Mouse (Mus musculus): Measurements from ENCODE around the gene 4933428M09Rik. TPM values are rescaled to one million over a fixed set of nuclear protein-coding genes. Genes with fewer than 3 reads are reported as not detected.

Gene 4933428M09Rik
- not detected in 2 replicates for polyA plus RNA-seq (2012; rRNA removed)

GRCm38 (mm10) chrX:139178928-139179327 lies at the start of gene 4933428M09Rik:
Gene 4933428M09Rik (plus strand): TSS chrX:139179228.

GRCm38 (mm10) chrX:139209829-139210225 lies 30.8 kb downstream of the 4933428M09Rik start, which contains the start of gene Mum1l1:
Gene Mum1l1 (plus strand): TSS chrX:139210042.

Other genes with a start within 250 kb of the 4933428M09Rik start
- gene Serpina7, start 94.0 kb upstream of the 4933428M09Rik start, polyA plus RNA-seq (2012; rRNA removed): 0.14 TPM in 1 of 2 replicates, not detected in the other
- gene 4930513O06Rik, start 93.0 kb upstream of the 4933428M09Rik start, polyA plus RNA-seq (2012; rRNA removed): not detected in 2 replicates
- 0.05 and 0.27 TPM in 2 replicates for gene Mum1l1, start 30.8 kb downstream of the 4933428M09Rik start, polyA plus RNA-seq (2012; rRNA removed)
- not detected in 2 replicates for gene Trap1a, start 154.5 kb downstream of the 4933428M09Rik start, polyA plus RNA-seq (2012; rRNA removed)

Data from stomach, adult 2 months (tissue).